Mouse (Mus musculus): Measurements from ENCODE around the gene Aif1.

The Aif1 gene

DNA sequence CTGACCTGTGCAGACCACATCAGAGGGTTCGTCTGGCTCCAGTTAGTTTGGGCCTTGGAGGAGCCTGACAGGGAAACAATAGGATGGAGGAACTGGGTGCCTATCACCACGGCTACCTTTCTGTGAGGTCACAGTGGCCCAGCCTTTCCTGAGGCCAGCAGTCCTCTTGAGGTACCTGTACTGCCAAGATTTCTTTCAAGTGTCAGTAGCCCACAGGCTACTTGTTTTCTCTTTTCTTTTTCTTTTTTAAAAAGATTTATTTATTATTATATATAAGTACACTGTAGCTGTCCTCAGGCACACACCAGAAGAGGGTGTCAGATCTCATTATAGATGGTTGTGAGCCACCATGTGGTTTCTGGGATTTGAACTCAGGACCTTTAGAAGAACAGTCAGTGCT, at the start of gene Aif1:
Aif1 (minus strand) TSS at position 101 of the 400 bp plus-strand sequence.
- DNase-seq (ENCODE audit: low read depth, low spot score) = no peak

GRCm38 (mm10) chr17:35225456-35225855, 49.6 kb upstream of the Aif1 start:
- no peak for DNase-seq (ENCODE audit: low read depth, low spot score)

DNA sequence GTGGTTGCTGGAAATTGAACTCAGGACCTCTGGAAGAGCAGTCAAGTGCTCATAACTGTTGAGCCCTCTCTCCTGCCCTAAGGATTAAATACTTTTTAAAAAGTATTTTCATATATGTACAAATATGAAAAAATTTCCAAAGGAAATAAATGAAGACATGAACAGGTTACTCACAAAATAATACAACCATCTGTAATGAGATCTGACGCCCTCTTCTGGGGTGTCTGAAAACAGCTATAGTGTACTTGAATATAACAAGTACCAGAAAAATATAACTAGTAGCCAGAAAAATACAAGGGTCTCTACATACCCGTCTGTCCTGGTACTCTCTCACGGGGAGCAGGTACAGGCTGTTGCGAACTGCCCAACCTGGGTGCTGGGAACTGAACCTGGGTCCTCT, 48.8 kb upstream of the Aif1 start:
- DNase-seq (ENCODE audit: low read depth, low spot score) = no peak

- DNase-seq (ENCODE audit: low read depth, low spot score) = no peak
Observed at GRCm38 (mm10) chr17:35222299-35222698, 46.4 kb upstream of the Aif1 start.

DNA sequence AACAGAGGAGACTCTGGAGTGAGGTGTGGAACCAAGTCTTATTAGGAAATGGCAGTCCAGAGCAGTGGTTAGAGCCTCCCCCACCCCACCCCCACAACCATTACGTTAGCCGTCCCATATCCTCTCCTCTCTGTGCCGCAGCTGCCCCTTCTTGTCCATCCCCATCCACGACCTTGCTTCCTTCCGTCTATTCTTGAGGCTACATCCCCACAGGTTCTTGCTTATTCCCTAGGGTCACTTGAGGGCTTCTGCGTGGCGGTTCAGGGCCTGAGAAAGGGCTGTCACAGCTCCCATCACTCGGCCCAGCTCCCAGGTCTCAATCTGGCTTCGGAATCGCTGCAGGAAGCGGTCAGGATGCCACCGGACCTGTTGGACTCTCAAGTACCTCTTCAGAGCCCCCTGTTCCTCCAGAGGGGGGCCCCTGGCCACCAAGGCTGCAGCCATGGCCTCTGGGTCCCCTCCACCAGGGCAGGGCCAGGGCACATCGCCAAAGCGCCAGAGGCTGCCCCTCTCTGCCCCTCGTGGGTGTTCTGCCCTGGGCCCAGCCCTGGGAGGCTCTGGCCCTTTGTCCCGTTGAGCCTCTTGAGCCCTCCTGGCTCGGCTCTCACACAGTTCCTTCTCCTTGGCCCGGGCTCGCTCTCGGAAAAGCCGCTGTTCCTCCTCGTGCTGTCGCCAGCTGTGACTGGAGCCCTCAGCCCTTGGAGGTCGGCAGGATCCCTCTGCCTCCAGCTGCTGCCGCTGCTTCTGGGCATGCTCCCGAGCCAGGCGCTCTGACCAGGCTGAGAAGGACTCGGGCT, 44.5 kb upstream of the Aif1 start, which contains the start of gene Gm16181:
Gm16181 (plus strand) TSS at position 679 of the 797 bp plus-strand sequence.
- no peak for DNase-seq (ENCODE audit: low read depth, low spot score)

- DNase-seq (ENCODE audit: low read depth, low spot score) = no peak
Observed at GRCm38 (mm10) chr17:35219601-35220041, 43.8 kb upstream of the Aif1 start.

DNA sequence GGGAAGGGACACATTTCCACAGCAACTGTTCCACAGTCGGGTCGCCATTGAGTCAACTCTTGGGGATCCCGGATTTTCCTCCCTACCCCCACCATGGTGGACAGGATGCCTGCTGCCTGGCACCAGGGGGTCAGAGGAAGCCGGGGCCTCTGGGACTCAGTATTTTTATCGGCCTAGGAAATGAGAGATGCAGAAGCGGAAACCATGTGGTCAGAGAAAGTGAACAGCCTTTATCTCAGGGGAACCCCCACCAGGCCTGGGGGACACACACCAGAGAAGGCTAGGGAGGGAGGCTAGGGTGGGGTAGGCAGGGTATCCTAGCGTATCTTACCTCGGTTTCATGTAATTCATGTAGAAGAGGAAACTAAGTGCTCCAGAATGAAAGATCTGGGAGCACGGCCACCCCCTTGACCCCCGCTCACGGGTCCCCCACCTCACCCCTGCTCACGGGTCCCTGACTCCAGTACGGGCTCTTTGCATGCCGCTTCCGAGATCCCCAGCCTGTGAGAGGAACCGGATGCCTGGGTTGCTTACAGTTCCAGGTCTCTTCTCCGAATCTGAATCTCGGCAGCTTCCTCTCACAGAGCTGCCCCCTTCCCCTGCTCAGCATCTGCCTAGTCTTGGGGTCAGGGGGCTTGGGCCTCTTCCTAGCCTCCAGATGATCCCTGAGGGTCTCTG, 42.8 kb upstream of the Aif1 start:
- no peak for DNase-seq (ENCODE audit: low read depth, low spot score)

GRCm38 (mm10) chr17:35213071-35213470, 37.2 kb upstream of the Aif1 start:
- DNase-seq (ENCODE audit: low read depth, low spot score) = no peak

GRCm38 (mm10) chr17:35210593-35210992, 34.7 kb upstream of the Aif1 start:
- no peak for DNase-seq (ENCODE audit: low read depth, low spot score)

- DNase-seq (ENCODE audit: low read depth, low spot score) = no peak
Observed at GRCm38 (mm10) chr17:35209785-35210535, 34.1 kb upstream of the Aif1 start.

DNA sequence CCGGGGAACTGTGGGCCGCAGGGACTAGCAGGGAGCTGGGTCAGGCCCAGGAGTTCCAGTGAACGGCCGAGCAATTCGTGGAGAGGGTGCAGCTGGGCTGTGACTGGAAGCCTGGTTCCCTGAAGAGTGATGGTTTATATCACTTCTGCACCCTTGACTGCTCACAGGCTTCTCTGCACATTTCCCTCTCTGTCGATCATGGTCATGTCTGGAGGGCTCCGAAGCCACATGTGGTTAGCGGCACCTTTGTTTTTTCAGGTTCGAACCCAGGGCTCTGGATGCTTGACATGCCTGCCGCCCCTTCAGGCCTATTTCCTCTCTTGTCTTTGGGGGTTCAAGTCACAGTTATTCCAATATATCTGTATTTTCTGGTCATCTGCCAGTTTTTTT, 29.5 kb upstream of the Aif1 start:
- DNase-seq (ENCODE audit: low read depth, low spot score) = no peak

DNA sequence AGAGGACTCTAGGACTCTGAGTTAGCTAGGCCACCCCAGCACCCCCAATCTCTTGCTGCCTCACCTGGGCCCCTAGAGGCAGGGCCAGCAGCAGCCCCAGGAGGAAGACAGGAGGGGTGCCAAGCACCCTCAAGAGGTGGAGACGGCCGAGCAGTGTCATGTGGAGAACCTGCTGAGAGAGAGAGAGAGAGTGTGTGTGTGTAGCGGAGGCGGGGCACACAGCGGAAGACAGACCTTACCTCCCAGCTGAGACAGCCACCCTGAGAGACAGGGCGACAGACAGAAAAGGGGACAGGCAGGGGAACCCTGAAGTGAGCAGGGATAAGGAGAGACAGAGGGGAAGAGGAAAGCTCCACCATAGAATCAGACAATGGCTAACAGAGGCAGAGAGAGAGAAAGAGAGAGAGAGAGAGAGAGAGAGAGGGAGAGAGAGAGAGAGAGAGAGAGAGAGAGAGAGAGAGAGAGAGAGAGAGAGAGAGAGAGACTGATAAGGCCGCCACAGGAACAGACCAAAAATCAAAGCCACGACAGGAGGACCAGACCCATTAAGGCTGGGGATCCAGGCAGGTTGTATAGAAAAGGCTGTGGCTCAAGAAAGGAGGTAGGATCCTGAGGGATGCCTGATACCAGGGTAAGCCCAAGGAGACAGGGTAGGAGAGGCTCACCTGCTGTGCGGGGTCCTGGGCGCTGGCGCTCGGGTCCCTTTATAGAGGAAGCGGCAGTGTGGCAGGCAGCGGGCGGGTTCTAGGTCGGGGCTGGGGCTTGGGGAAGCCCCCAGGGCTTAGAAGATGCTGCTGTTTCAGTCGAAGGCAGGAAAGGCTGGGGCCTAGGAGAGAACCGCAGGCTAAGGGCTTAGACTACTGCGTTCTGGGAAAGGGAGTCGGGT, 28.9 kb upstream of the Aif1 start, which contains the start of gene Lta:
Lta (minus strand) TSS at position 858 of the 886 bp plus-strand sequence.
- no peak for DNase-seq (ENCODE audit: low read depth, low spot score)

DNA sequence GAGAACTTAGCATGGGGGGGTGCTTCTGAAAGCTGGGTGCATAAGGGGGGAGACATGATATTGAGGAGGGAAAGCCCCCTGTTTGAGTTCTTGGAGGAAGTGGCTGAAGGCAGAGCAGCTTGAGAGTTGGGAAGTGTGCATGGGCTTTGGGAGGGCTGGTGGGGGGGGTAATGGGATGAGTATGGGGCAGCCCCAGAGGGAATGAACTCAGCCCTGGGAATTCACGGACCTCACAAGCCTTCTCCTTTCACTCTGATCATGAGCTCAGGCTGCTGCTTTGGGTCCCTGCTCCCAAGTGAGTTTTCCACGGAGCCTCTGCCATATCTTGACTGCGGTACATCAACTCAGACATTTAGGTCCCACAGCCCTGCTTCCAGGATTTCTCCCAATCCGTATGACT, 26.6 kb upstream of the Aif1 start:
- no peak for DNase-seq (ENCODE audit: low read depth, low spot score)

DNA sequence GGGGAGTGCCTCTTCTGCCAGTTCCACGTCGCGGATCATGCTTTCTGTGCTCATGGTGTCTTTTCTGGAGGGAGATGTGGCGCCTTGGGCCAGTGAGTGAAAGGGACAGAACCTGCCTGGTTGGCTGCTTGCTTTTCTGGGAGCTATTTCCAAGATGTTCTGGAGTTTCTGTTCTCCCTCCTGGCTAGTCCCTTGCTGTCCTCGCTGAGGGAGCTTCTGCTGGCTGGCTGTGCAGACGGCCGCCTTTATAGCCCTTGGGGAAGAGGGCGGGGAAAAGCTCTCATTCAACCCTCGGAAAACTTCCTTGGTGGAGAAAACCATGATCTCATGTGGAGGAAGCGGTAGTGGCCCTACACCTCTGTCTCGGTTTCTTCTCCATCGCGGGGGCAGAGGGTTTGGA, 25.9 kb upstream of the Aif1 start, which contains the start of gene Tnf:
Tnf (minus strand) TSS at position 221 of the 400 bp plus-strand sequence.
- DNase-seq (ENCODE audit: low read depth, low spot score) = no peak

DNA sequence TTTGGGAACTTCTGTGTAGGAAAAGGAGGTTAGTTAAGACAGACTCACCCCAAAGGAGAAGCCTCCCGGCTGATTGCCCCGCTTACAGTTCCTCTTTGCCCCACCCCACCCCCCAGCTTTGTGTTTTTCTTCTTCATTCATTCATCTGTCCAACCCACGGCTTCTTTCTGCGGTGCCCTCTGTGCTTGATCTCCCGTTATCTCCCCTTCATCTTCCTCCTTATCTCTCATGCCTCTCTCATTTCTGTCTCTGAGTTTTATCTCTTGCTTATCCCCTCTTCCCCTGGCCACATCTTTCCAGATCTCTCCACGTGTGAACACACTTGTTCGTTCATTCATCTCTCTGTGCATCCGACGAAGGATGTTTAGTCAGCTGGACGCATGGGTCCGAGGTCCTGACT, 25.3 kb upstream of the Aif1 start:
- DNase-seq (ENCODE audit: low read depth, low spot score) = no peak

- no peak for DNase-seq (ENCODE audit: low read depth, low spot score)
Observed at GRCm38 (mm10) chr17:35200398-35200797, 24.5 kb upstream of the Aif1 start.

DNA sequence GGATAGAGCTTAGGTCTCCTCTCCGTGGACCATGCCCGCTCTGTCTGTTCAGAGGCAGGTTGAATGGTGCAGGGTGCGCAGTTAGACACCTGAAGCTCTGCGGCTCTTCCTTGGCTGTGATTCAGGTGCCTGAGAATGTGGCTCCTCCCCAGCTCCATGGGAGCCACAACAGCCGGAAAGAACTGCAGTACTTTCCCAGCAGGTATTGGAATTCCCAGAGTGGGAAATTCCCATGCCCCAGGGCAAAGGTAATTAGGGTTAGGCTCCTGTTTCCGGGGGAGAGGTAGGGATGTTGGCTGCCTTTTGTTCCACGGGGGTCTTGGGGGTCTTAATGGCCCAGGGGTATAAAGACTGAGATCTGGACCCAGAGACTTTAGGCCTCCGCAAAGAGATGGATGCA, 23.1 kb upstream of the Aif1 start:
- no peak for DNase-seq (ENCODE audit: low read depth, low spot score)

DNA sequence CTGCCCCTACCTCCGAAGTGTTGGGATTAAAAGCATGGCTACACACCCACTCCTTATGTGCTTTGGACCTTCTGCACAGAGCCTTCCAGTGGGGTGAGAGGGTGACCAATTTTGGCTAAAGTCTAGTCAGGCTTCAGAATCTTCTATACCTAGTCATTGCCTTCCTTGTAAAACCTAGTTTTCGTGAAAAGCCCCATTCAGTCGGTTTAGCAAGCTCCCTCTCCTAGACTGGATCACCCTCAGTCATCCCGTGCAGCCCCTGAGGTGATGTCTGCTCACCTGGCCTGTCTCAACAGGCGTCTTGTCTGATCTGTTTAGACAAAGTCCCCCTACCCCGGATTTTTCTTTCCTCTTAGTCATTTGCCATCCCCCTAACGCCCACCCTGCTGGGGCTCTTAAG, 22.2 kb upstream of the Aif1 start:
- no peak for DNase-seq (ENCODE audit: low read depth, low spot score)

DNA sequence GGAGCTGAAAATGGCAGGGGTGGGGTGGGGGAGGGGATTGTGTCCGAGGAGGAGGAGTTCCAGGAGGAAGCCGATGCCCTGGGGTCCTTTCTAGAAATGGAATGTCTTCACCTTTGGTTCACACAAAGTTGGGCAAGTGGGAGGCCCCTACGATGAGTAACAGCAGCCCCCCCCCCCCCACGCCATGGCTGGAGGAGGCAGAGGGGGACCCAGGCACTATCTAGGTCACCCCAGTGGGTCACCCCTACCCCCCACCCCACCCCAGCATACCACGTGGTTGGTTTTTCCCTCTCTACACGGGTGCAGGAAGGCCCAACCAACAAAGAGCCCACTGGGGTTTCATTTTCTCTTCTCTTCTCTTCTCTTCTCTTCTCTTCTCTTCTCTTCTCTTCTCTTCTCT, 21.3 kb upstream of the Aif1 start:
- DNase-seq (ENCODE audit: low read depth, low spot score) = no peak

- DNase-seq (ENCODE audit: low read depth, low spot score) = no peak
Observed at GRCm38 (mm10) chr17:35196321-35196641, 20.4 kb upstream of the Aif1 start.

DNA sequence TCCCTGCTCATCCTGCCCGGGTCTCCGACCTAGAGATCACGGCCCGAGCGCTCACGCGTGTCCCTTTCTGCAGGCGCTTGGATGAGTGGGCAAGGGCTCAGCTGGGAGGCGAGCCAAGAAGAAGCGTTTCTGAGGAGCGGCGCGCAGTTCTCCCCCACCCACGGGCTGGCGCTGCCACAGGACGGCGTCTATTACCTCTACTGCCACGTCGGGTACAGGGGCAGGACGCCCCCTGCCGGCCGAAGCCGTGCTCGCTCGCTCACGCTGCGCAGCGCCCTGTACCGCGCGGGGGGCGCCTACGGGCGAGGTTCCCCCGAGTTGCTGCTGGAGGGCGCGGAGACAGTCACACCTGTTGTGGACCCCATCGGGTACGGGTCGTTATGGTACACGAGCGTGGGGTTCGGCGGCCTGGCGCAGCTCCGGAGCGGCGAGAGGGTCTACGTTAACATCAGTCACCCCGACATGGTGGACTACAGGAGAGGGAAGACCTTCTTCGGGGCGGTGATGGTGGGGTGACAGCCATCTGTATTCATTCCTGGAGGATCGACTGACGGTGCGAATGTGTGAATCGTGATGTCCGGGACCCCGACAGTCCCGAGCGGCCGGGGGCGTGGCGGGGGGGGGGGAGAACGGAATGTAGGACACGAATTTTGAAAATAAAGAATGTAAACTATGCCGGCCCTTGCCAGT, 19.9 kb upstream of the Aif1 start:
- DNase-seq (ENCODE audit: low read depth, low spot score) = peak; percentile 69
